Mouse (Mus musculus): ENCODE data around the gene Gse1. TPM values are rescaled to one million over a fixed set of nuclear protein-coding genes. Genes with fewer than 3 reads are reported as not detected.
"Not testable (repeated sequence)": the region's sequence is repeated elsewhere in the genome, so short reads cannot be mapped to it uniquely, and the experiment has no call there.

Gene Gse1
- total RNA-seq, 2 experiments from 2014 or later, result 77.7 to 105 TPM

- TF ChIP-seq CTCF (IDR thresholded peaks at IDR 0.05), result no peak; the same call in 1 of the 2 replicates
- DNase-seq (ENCODE audit: extremely low spot score in 1 of 2, low spot score in 2 of 2), result peak in 1 of 2 experiments; percentile 64
- Histone ChIP-seq H3K4me3 (no peak overlapping the region), H3K27ac (peak overlapping the region; percentile 69)
- intact Hi-C loops (cut with DNase I), result no loop called here
Observed at GRCm38 (mm10) chr8:120322956-120323448, 94.7 kb downstream of the Gse1 start.

- no peak; the same call in 1 of the 2 replicates for TF ChIP-seq CTCF (IDR thresholded peaks at IDR 0.05)
- intact Hi-C loops (cut with DNase I), result no loop called here
- DNase-seq (ENCODE audit: extremely low spot score in 1 of 2, low spot score in 2 of 2), result peak in 1 of 2 experiments; percentile 35
- no peak overlapping the region for H3K4me3 ChIP-seq
- peak overlapping the region; percentile 69; the same call in 1 of the 2 replicates for H3K27ac ChIP-seq
Observed at GRCm38 (mm10) chr8:120324555-120324954, 96.3 kb downstream of the Gse1 start.

DNA sequence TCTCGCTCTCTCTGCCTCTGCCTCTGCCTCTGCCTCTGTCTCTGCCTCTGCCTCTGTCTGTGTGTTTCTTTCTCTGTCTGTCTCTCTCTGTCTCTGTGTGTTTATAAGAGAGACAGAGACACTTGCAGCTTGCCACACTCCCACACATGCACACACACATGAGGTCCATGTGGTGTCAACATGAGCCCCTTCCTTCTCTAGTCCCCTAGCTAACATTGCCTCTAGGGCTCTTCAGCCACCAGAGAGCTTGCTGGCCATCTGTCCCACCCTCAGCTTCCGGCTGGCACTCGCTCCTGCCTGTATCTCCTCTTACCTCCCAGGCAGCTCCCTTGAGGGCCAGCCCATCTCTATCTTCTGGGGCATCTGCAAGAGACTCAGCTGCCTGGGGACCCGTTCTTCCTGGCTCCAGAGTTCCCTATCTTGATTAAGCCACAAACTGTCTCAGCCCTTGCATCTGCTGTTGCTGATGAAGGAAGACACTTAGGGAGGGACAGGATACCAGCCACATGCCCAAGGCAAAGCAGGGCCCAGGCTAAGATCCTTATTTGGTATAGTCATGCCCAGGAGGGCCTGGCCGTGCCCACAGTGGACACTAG is 97.0 kb downstream of the Gse1 start:
- Histone ChIP-seq H3K27ac (no peak overlapping the region; the same call in 1 of the 2 replicates), H3K4me3 (no peak overlapping the region)
- no peak for DNase-seq (ENCODE audit: extremely low spot score in 1 of 2, low spot score in 2 of 2)
- no peak for TF ChIP-seq CTCF (IDR thresholded peaks at IDR 0.05)
- intact Hi-C loops (cut with DNase I), result loop anchor here (5.0 kb wide), 1 partner anchor 212 kb away; no protein-coding TSS in a partner anchor

DNA sequence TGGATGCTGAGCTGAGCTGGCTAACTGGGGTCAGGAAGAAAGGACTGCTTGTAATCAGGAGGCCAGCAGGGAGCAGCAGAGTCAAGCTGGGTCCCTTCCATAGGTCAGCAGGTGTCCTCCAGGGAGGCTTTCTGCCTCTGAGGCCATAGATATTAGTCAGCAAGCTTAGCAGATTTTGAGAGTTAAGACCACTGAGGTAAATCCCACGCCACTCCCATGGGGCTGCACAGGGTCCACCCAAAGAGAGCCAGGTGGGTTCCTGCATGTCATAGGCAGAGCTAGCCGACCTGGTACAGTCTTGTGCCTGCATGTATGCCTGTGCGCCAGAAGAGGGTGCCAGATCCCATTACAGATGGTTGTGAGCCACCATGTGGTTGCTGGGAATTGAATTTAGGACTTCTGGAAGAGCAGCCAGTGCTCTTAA is 98.9 kb downstream of the Gse1 start:
- Histone ChIP-seq H3K27ac (no peak overlapping the region), H3K4me3 (no peak overlapping the region)
- no peak for DNase-seq (ENCODE audit: extremely low spot score in 1 of 2, low spot score in 2 of 2)
- intact Hi-C loops (cut with DNase I), result loop anchor here (5.0 kb wide), 1 partner anchor 210 kb away; no protein-coding TSS in a partner anchor
- peak; percentile 29 for TF ChIP-seq CTCF (IDR thresholded peaks at IDR 0.05)

GRCm38 (mm10) chr8:120328361-120329022 is 100.2 kb downstream of the Gse1 start:
- intact Hi-C loops (cut with DNase I), result loop anchor here (5.0 kb wide), 1 partner anchor 209 kb away; no protein-coding TSS in a partner anchor
- Histone ChIP-seq H3K4me3 (no peak overlapping the region), H3K27ac (no peak overlapping the region)
- DNase-seq (ENCODE audit: extremely low spot score in 1 of 2, low spot score in 2 of 2), result no peak
- TF ChIP-seq CTCF (IDR thresholded peaks at IDR 0.05), result no peak

- DNase-seq (ENCODE audit: extremely low spot score in 1 of 2, low spot score in 2 of 2), result peak in 1 of 2 experiments; percentile 35
- Histone ChIP-seq H3K4me3 (no peak overlapping the region), H3K27ac (no peak overlapping the region)
- no peak for TF ChIP-seq CTCF (IDR thresholded peaks at IDR 0.05)
- intact Hi-C loops (cut with DNase I), result loop anchor here (5.0 kb wide), 1 partner anchor 208 kb away; no protein-coding TSS in a partner anchor
Observed at GRCm38 (mm10) chr8:120329030-120329748, 100.9 kb downstream of the Gse1 start.

DNA sequence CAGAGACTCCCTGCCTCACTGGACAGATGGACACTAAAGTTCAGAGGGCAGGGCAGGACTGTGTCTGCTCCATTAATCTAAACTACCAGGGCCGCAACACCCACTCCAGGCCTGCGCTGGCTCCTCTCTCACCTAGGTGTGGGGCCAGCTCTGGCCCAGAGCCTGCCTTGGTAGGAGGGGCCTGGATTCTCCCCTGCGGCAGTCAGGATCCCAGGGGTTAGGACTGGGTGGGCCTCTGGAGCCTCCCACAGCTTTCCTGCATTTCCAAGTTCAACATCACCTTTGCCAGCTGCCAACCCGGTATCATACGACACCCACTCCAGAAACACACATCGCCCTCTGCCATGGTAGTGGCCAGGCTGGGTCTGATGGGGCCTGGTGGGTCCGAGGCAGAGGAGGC is 102.8 kb downstream of the Gse1 start:
- TF ChIP-seq CTCF (IDR thresholded peaks at IDR 0.05), result no peak
- no peak overlapping the region for H3K27ac ChIP-seq
- intact Hi-C loops (cut with DNase I), result no loop called here
- no peak for DNase-seq (ENCODE audit: extremely low spot score in 1 of 2, low spot score in 2 of 2)
- no peak overlapping the region for H3K4me3 ChIP-seq

DNA sequence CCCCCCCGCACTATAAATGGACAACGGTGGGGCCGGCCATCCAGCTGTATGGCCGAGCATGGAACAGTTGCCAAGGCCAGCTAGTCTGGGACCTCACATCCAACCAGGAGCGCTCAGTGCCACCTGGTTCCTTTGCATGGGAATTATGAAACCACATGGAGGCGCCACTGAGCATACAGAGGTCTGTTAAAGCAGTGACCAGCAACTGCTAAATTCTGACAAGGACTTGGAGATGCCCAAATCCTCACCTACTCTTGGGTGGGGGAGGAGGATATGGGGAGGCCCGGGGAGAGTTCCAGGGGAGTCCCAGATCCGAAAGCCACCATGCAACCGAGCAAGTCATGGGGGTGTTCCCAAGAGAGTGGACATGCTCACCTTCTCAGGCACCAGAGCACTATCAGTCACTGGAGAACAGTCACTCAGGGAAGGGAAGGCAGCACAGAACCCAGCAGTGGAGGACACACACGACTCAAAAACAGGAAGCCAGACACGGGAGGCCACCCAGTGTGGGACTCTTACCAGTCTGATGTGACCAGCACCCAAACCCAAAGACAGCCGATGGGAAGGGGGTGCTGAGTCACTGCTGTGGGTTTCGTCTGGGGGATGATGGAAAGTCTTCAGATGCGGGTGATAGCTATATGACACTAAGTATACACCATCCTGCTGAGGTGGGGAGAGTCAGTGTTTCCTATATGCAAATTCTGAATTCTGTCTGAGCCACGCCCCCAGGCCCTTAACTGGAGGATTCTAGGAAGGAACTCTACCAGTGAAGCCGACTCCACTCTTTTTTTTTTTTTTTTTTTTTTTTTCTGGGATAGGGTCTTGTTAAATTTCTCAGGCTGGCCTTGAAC is 104.3 kb downstream of the Gse1 start:
- DNase-seq (ENCODE audit: extremely low spot score in 1 of 2, low spot score in 2 of 2), result no peak
- TF ChIP-seq CTCF (IDR thresholded peaks at IDR 0.05), result peak; percentile 47
- Histone ChIP-seq H3K4me3 (no peak overlapping the region), H3K27ac (no peak overlapping the region)
- intact Hi-C loops (cut with DNase I), result no loop called here

- H3K4me3 ChIP-seq, result no peak overlapping the region
- no peak for TF ChIP-seq CTCF (IDR thresholded peaks at IDR 0.05)
Observed at GRCm38 (mm10) chr8:120333681-120334080, 105.4 kb downstream of the Gse1 start.

DNA sequence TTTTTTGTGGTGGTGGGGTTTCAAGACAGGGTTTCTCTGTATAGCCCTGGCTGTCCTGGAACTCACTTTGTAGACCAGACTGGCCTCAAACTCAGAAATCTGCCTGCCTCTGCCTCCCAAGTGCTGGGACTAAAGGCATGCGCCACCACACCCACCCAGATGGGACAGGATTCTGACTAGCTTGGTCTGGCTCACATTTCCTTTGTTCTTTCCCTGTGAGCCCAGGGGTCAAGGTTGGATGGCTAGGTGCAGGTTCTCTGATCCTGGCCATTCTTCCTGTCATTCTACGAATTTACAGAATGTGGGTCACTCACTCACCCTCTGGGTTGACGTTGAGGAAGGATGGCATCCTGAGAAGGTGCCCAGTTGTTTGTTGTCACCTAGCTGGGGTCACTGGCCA is 106.0 kb downstream of the Gse1 start:
- intact Hi-C loops (cut with DNase I); DNase-seq (ENCODE audit: extremely low spot score in 1 of 2, low spot score in 2 of 2); H3K27ac ChIP-seq; H3K4me3 ChIP-seq: not testable (repeated sequence)

More at GRCm38 (mm10) chr8:120333681-120334080, 105.4 kb downstream of the Gse1 start:
- intact Hi-C loops (cut with DNase I), result no loop called here
- no peak for DNase-seq (ENCODE audit: extremely low spot score in 1 of 2, low spot score in 2 of 2)
- no peak overlapping the region for H3K27ac ChIP-seq

DNA sequence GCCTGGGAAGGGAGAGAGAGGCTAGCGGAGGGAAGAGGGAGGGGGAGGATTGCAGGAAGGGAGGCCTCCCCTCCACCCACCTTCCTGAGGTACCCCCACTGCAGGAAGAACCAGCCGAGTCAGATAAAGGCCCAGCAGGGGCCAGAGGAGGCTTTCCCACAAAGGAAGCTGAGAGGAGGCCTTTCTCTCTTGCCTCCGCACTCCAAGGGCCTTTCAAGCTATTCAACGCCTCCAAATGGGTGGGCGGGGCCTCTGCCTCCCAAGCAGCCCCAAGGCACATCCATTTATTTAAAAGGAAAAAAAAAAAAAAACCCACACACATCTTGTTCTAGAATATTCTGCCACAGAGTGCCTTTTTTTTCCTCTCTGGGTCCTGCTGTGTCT is 106.6 kb downstream of the Gse1 start:
- no peak for TF ChIP-seq CTCF (IDR thresholded peaks at IDR 0.05)
- no peak overlapping the region for H3K4me3 ChIP-seq
- peak in 1 of 2 experiments; percentile 49 for DNase-seq (ENCODE audit: extremely low spot score in 1 of 2, low spot score in 2 of 2)

More for the DNA sequence above, 106.6 kb downstream of the Gse1 start:
- H3K27ac ChIP-seq, result peak overlapping the region; percentile 33; the same call in 1 of the 2 replicates
- intact Hi-C loops (cut with DNase I), result no loop called here

All from left cerebral cortex, adult 2 months (tissue).